Mouse (Mus musculus) liver, adult 2 months (tissue): Measurements from ENCODE around the gene Mfsd2b.

Source experiments
- CTCF ChIP-seq: fragments of 200-500 bp; IDR thresholded peaks from 2 replicates; pipeline ENCODE4 v1.5.1; 2011; ENCODE audit warnings: low read depth, low read length, control low read depth
- POLR2A ChIP-seq: fragments of 200-500 bp; IDR thresholded peaks from 2 replicates; pipeline ENCODE4 v1.6.1; 2011; ENCODE audit warnings: low read length, control low read depth; ENCODE audit not compliant: insufficient read depth; ENCODE audit errors: extremely low read depth

DNA sequence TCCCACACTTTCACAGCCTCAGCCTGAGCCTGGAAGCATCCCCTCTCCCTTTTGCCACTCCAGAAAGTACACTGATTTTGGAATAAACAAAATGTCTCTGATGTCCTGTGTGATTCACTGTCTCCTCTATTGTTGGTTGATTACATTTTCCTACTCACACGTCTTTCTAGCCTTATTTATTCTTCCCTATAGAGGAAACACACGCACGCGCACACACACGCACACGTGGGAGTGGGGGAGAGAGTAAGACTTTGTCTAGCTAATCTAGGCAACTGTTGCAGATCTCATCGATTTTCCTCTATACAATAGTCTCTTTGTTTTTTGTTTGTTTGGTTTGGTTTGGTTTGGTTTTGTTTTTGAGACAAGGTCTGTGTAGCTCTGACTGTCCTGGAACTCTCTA is 34.2 kb upstream of the Mfsd2b start:
- no peak for TF ChIP-seq POLR2A
- TF ChIP-seq CTCF, result no peak
